ENCODE assay signal across 23 mouse cellular contexts in genomic region chr6:119512701-119513100, GRCm38 (mm10). TPM values are rescaled to one million over a fixed set of nuclear protein-coding genes. Genes with fewer than 3 reads are reported as not detected.
DNase-seq lines count a peak whose midpoint lies in the region; ATAC-seq and TF ChIP-seq lines count a peak whose summit lies in the region.
"Had no signal": no experiment of that assay in that cellular context is flagged by ENCODE, and none has a peak within 500 bp of the region (broad histone marks: within the 10 kb centered on the region; RNA-seq: fewer than 3 reads in every experiment).

No protein-coding gene starts in this region.

- 89% methylated on average over 11 of the region's 11 CpGs for WGBS in intestine, postnatal 0 days

- no peak for TF ChIP-seq CTCF in embryonic fibroblast, embryonic 13.5 days (IDR thresholded peaks at IDR 0.05; ENCODE audit: borderline replicate concordance, insufficient read depth, low read length)
- TF ChIP-seq CTCF in intestine, postnatal 0 days (IDR thresholded peaks at IDR 0.05; ENCODE audit: low read depth) = no peak

- H3K4me1 ChIP-seq in embryonic fibroblast, embryonic 13.5 days (ENCODE audit: control insufficient read depth, insufficient read depth, low read length) = 0 out of 2 replicates have a peak, but pooled peaks cover 4% of the 10 kb centered on the region
- H3K4me1 ChIP-seq in intestine, postnatal 0 days (replicated peaks; ENCODE audit: control insufficient read depth, insufficient read depth, low read length) = no peaks in the 10 kb centered on the region

- H3K36me3 ChIP-seq in intestine, postnatal 0 days (ENCODE audit: control insufficient read depth, insufficient read depth) = no peaks in the 10 kb centered on the region
- H3K36me3 ChIP-seq: embryonic facial prominence, embryonic 12.5 days; G1E; heart, embryonic 13.5 days; hindbrain, embryonic 12.5 days had no signal

- H3K9ac ChIP-seq in intestine, postnatal 0 days (ENCODE audit: low read depth, low read length) = no peak overlapping the region
- H3K9ac ChIP-seq: embryonic facial prominence, embryonic 12.5 days; forebrain, embryonic 13.5 days; heart, embryonic 13.5 days; hindbrain, embryonic 12.5 days had no signal

- no peak for TF ChIP-seq POLR2A in embryonic fibroblast, embryonic 13.5 days (IDR thresholded peaks at IDR 0.05; ENCODE audit: low read depth, low read length)

- H3K27me3 ChIP-seq in intestine, postnatal 0 days (replicated peaks; ENCODE audit: control insufficient read depth, insufficient read depth, low read length) = no peaks in the 10 kb centered on the region
- H3K27me3 ChIP-seq: embryonic facial prominence, embryonic 12.5 days; forebrain, embryonic 13.5 days; heart, embryonic 13.5 days; hindbrain, embryonic 12.5 days had no signal

- no peak for ATAC-seq in intestine, postnatal 0 days
- ATAC-seq: CD4-positive, CD25-positive, alpha-beta regulatory T cell, adult 4 months; forebrain, embryonic 13.5 days; hindbrain, embryonic 16.5 days; inflammation-experienced regulatory T-cells, adult 6 months had no signal

- H3K4me2 ChIP-seq in intestine, postnatal 0 days (replicated peaks; ENCODE audit: low read depth) = no peak overlapping the region
- H3K4me2 ChIP-seq: embryonic facial prominence, embryonic 12.5 days; forebrain, embryonic 13.5 days; heart, embryonic 13.5 days; hindbrain, embryonic 12.5 days had no signal

- no peaks in the 10 kb centered on the region; the same call in 1 of the 2 replicates for H3K9me3 ChIP-seq in intestine, postnatal 0 days (ENCODE audit: control insufficient read depth)
- H3K9me3 ChIP-seq: embryonic facial prominence, embryonic 12.5 days; G1E; heart, embryonic 13.5 days; hindbrain, embryonic 12.5 days had no signal

- H3K27ac ChIP-seq in embryonic fibroblast, embryonic 13.5 days (ENCODE audit: insufficient read depth, low read length) = peak overlapping the region; percentile 80
- H3K27ac ChIP-seq in intestine, postnatal 0 days (ENCODE audit: low read depth, low read length) = no peak overlapping the region
- H3K27ac ChIP-seq: embryonic facial prominence, embryonic 12.5 days; forebrain, embryonic 13.5 days; heart, embryonic 13.5 days; hindbrain, embryonic 12.5 days had no signal

- DNase-seq in 3134 (ENCODE audit: extremely low read depth, insufficient read length, low spot score) = peak; percentile 67
- peak; percentile 95 for DNase-seq in Muller cell, postnatal 12 days (ENCODE audit: inconsistent ontology term)
- peak; percentile 53 for DNase-seq in retina, postnatal 1 day
- DNase-seq in lung, postnatal 25 days (ENCODE audit: low spot score) = no peak
- DNase-seq in cerebellum, adult 9-10 months = no peak
- DNase-seq: adrenal gland, adult 2 months; adrenal gland, postnatal 25 days; B cell, adult 2 months; cerebellum, adult 2 months; cerebellum, postnatal 25 days; gastrocnemius, postnatal 36 days; heart, adult 11 months; heart, postnatal 4 days had no signal

- H3K4me3 ChIP-seq in embryonic fibroblast, embryonic 13.5 days (ENCODE audit: insufficient read depth, low read length) = no peak overlapping the region
- no peak overlapping the region for H3K4me3 ChIP-seq in intestine, postnatal 0 days (ENCODE audit: low read depth, low read length)
- H3K4me3 ChIP-seq: embryonic facial prominence, embryonic 12.5 days; forebrain, embryonic 13.5 days; heart, embryonic 13.5 days; hindbrain, embryonic 12.5 days had no signal

RNA-seq across cellular contexts. Expression of gene Wnt5b, which starts 31.4 kb away (rescaled TPM):
- polyA plus RNA-seq in embryonic fibroblast, embryonic 13.5 days (2011; ENCODE audit: insufficient read length, low read depth, missing spikeins) = 3.9 and 4.0 TPM in 2 replicates
- polyA plus RNA-seq in intestine, postnatal 0 days (2015; fragmentation: Nextera tagmentation; extraction: Ambion mirVana) = 1.5 and 1.8 TPM in 2 replicates

RNA-seq across cellular contexts. Expression of gene Fbxl14, which starts 33.2 kb away (rescaled TPM):
- polyA plus RNA-seq in embryonic fibroblast, embryonic 13.5 days (2011; ENCODE audit: insufficient read length, low read depth, missing spikeins) = 19.3 and 21.5 TPM in 2 replicates
- 4.0 and 4.4 TPM in 2 replicates for polyA plus RNA-seq in intestine, postnatal 0 days (2015; fragmentation: Nextera tagmentation; extraction: Ambion mirVana)

Comparison
In these comparisons a context has a peak if more than half of its experiments do, and no peak if none do; other contexts are left out.
1. DNase-seq: peak in 3134 (single experiment), Muller cell, postnatal 12 days (single experiment) and retina, postnatal 1 day (single experiment); none in lung, postnatal 25 days (single experiment) and cerebellum, adult 9-10 months (single experiment).